Mouse (Mus musculus) brain, embryonic 14.5 days (tissue): ENCODE results near the gene Lmtk3.

Source experiments
- CTCF ChIP-seq: fragments of 200-500 bp; IDR thresholded peaks from 2 replicates; pipeline ENCODE4 v1.5.1; 2012; ENCODE audit warnings: inconsistent platforms, mild to moderate bottlenecking, moderate library complexity, borderline replicate concordance; ENCODE audit not compliant: insufficient read depth, insufficient read length; ENCODE audit errors: extremely low read depth
- POLR2A ChIP-seq: fragments of 200-500 bp; IDR thresholded peaks from 2 replicates; pipeline ENCODE4 v1.6.1; 2012; ENCODE audit warnings: mild to moderate bottlenecking, inconsistent platforms, borderline replicate concordance; ENCODE audit not compliant: poor library complexity, insufficient read depth, insufficient read length, severe bottlenecking; ENCODE audit errors: extremely low read depth

- TF ChIP-seq CTCF (no peak), POLR2A (no peak)
These were observed 10.5 kb downstream of the Lmtk3 start for GRCm38 (mm10) chr7:45793969-45794585.
